Mouse (Mus musculus) mesoderm, embryonic 11.5 days (tissue): ENCODE data around the gene Trip10.
A peak's percentile ranks its signal among the peaks of the same experiment; 100 is the strongest.
"Not testable (repeated sequence)": the region's sequence is repeated elsewhere in the genome, so short reads cannot be mapped to it uniquely, and the experiment has no call there.

ENCODE experiments used
- DNase-seq: peaks from one replicate; pipeline ENCODE4 v3.0.0-alpha.2; 2012; ENCODE audit warnings: low read depth, low spot score

The Trip10 gene

GRCm38 (mm10) chr17:57262901-57263550 is 13.8 kb downstream of the Trip10 start:
- DNase-seq = no peak

- no peak for DNase-seq
These were observed 14.9 kb downstream of the Trip10 start for GRCm38 (mm10) chr17:57264164-57264563.

- peak; percentile 13 for DNase-seq
These were observed 16.0 kb downstream of the Trip10 start for GRCm38 (mm10) chr17:57264972-57265945.

GRCm38 (mm10) chr17:57267556-57268126 is 18.4 kb downstream of the Trip10 start:
- no peak for DNase-seq

GRCm38 (mm10) chr17:57271301-57271700 is 22.0 kb downstream of the Trip10 start:
- DNase-seq = no peak

- no peak for DNase-seq
These were observed 24.6 kb downstream of the Trip10 start for GRCm38 (mm10) chr17:57273846-57274245.

GRCm38 (mm10) chr17:57274686-57275085 is 25.4 kb downstream of the Trip10 start:
- DNase-seq = no peak

- peak; percentile 48 for DNase-seq
These were observed 26.1 kb downstream of the Trip10 start for GRCm38 (mm10) chr17:57275111-57275996.

- DNase-seq = no peak
These were observed 26.7 kb downstream of the Trip10 start for GRCm38 (mm10) chr17:57275997-57276351.

- peak; percentile 86 for DNase-seq
These were observed 27.4 kb downstream of the Trip10 start for GRCm38 (mm10) chr17:57276634-57277121.

- not testable (repeated sequence) for DNase-seq
These were observed 28.5 kb downstream of the Trip10 start for GRCm38 (mm10) chr17:57277598-57278261.

- DNase-seq = no peak
These were observed 29.3 kb downstream of the Trip10 start for GRCm38 (mm10) chr17:57278537-57278936.

GRCm38 (mm10) chr17:57278943-57279590 is 29.8 kb downstream of the Trip10 start, which contains the start of gene Vav1:
Vav1 (plus strand) TSS chr17:57279100.
- no peak for DNase-seq

- DNase-seq = no peak
These were observed 30.5 kb downstream of the Trip10 start for GRCm38 (mm10) chr17:57279591-57280224.

GRCm38 (mm10) chr17:57280411-57280810 is 31.2 kb downstream of the Trip10 start:
- no peak for DNase-seq

GRCm38 (mm10) chr17:57283906-57284305 is 34.7 kb downstream of the Trip10 start:
- DNase-seq = no peak

- no peak for DNase-seq
These were observed 35.8 kb downstream of the Trip10 start for GRCm38 (mm10) chr17:57285077-57285476.

- no peak for DNase-seq
These were observed 37.6 kb downstream of the Trip10 start for GRCm38 (mm10) chr17:57286718-57287355.

GRCm38 (mm10) chr17:57289252-57289651 is 40.0 kb downstream of the Trip10 start:
- DNase-seq = no peak
